Mouse (Mus musculus) cerebellum, postnatal 25 days (tissue): Measurements from ENCODE around the gene Gpld1.

Experiments used
- DNase-seq, 2 experiments: peaks; one replicate each; pipeline ENCODE4 v3.0.0; 2021; ENCODE audit warnings: mixed read lengths in 2 of 2

The Gpld1 gene

GRCm38 (mm10) chr13:25024655-25025054 lies 81.7 kb downstream of the Gpld1 start:
- DNase-seq, result peak; percentile 5 to 48

DNA sequence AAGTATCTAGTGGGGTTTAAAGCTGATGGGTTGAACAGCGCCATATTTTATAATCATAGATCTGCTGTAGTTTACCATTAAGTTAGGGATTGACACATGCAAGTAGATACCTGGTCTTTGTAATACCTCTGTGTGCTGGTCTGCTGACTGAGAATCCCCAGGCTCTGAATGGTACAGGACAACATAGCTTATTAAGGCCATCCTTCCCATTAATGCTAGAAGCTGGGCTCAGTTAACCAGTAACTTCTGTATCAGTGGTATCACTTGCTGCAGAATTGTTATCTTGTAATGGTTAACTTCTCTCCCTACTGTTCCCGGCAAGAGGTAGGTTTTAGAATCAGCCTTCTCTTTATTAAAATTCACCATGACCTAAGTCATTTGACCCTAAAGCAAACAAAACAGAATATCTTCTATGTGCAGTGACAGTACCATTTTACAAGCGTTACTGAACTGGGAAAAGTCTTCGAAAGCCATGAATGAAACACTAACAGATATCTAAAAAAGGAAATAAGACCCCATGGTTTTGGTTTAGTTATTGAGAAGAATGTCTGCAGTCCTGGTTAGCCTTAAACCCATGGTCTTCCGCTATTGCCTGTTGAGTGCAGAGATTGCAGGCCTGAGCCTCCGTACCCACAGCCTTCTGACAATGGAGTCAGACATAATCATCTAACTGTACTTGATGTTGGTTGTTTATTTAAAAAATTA lies 83.6 kb downstream of the Gpld1 start:
- no peak for DNase-seq

DNA sequence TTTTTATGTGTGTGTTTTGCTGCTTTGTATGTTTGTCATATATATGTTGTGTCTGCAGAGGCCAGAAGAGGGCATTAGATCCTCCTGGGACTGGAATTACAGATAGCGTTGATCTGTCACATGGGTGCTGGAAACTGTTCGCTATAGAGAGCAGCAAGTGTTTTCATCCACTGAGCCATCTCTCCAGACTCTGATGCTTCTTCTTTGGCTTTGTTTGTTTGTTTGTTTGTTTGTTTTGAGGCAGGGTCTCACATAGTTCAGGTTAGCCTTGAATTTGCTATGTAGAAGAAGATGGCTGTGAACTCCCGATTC lies 84.1 kb downstream of the Gpld1 start:
- DNase-seq, result no peak

GRCm38 (mm10) chr13:25039488-25039887 lies 96.5 kb downstream of the Gpld1 start:
- DNase-seq, result no peak
